Mouse (Mus musculus) heart, adult 2 months (tissue): ENCODE data around the gene Tmprss12.

Source experiments
- CTCF ChIP-seq: fragments of 200-600 bp; IDR thresholded peaks from 2 replicates; pipeline ENCODE4 v1.8.1; 2022; ENCODE audit warnings: antibody characterized with exemption, mild to moderate bottlenecking, moderate library complexity
- EP300 ChIP-seq: fragments of 200-500 bp; IDR thresholded peaks from 2 replicates; pipeline ENCODE4 v1.6.1; 2011; ENCODE audit warnings: low read depth, low read length, control low read depth; ENCODE audit not compliant: insufficient read depth
- POLR2A ChIP-seq: fragments of 200-500 bp; IDR thresholded peaks from 2 replicates; pipeline ENCODE4 v1.6.1; 2011; ENCODE audit warnings: mild to moderate bottlenecking, low read depth, low read length, control low read depth; ENCODE audit not compliant: insufficient read depth

DNA sequence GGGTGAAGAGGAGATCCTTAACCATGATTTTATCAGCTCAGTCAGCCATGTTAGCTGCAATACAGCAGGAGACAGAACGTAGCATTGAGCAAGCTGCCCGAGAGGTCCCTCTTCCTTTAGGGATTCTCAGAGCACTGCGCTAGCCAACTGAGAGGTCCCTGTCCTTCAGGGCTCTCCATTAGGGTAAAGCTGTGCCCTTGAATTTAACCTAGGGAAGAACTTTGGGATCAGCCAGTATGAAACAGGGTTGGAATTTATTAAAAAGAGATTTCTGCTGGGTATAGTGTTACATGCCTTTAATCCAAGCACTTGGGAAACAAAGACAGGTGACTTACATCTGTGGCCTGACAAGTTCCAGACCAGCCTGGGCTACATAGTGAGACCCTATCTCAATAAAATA is 3.1 kb upstream of the Tmprss12 start:
- TF ChIP-seq POLR2A (no peak), EP300 (no peak), CTCF (no peak)
